Mouse (Mus musculus) cerebellum, adult 2 months (tissue): ENCODE results near the gene Cacnb3.

Experiments used
- CTCF ChIP-seq: fragments of 200-500 bp; IDR thresholded peaks from 2 replicates; pipeline ENCODE4 v1.5.1; 2011; ENCODE audit warnings: low read depth, mild to moderate bottlenecking, control low read depth, low read length, moderate library complexity, borderline replicate concordance; ENCODE audit not compliant: insufficient read depth
- POLR2A ChIP-seq: fragments of 200-500 bp; IDR thresholded peaks from 2 replicates; pipeline ENCODE4 v1.6.1; 2011; ENCODE audit warnings: low read length, control low read depth, borderline replicate concordance; ENCODE audit not compliant: insufficient read depth

- TF ChIP-seq POLR2A (no peak), CTCF (no peak)
Observed at GRCm38 (mm10) chr15:98628589-98629254, 1.9 kb upstream of the Cacnb3 start.
